Mouse (Mus musculus) limb, embryonic 14.5 days (tissue): ENCODE data around the gene Nfam1. TPM values are rescaled to one million over a fixed set of nuclear protein-coding genes. Genes with fewer than 3 reads are reported as not detected.
A peak's percentile ranks its signal among the peaks of the same experiment; 100 is the strongest.

Source experiments
- ATAC-seq: fragments of 200-750 bp; cut with Nextera tagmentation; 2 replicates; pipeline ENCODE4 v1.8.0; 2017; ENCODE audit warnings: low read depth, moderate number of reproducible peaks, moderate TSS enrichment; ENCODE audit not compliant: low FRiP score
- DNase-seq: peaks from one replicate; pipeline ENCODE4 v3.0.0-alpha.2; 2015; ENCODE audit warnings: low spot score
- H3K27ac ChIP-seq: fragments of 300-500 bp; sonication (generic); replicated peaks from 2 replicates; pipeline ENCODE4 v1.5.1; 2014; ENCODE audit warnings: low read depth, mild to moderate bottlenecking, low read length, moderate library complexity, mixed read lengths
- H3K27me3 ChIP-seq: fragments of 300-500 bp; sonication (generic); 2 replicates; pipeline ENCODE4 v1.6.1; 2014; ENCODE audit warnings: low read length, mixed read lengths; ENCODE audit not compliant: control insufficient read depth, insufficient read depth
- H3K36me3 ChIP-seq: fragments of 300-500 bp; sonication (generic); 2 replicates; pipeline ENCODE4 v1.6.1; 2014; ENCODE audit warnings: mild to moderate bottlenecking, low read length, moderate library complexity, mixed read lengths; ENCODE audit not compliant: control insufficient read depth, insufficient read depth
- H3K4me1 ChIP-seq: fragments of 300-500 bp; sonication (generic); 2 replicates; pipeline ENCODE4 v1.6.1; 2014; ENCODE audit warnings: antibody characterized with exemption, low read length, mixed read lengths; ENCODE audit not compliant: control insufficient read depth, insufficient read depth
- H3K4me2 ChIP-seq: fragments of 300-500 bp; sonication (generic); replicated peaks from 2 replicates; pipeline ENCODE4 v1.6.1; 2014; ENCODE audit warnings: low read depth, mild to moderate bottlenecking, low read length, moderate library complexity; ENCODE audit not compliant: severe bottlenecking
- H3K4me3 ChIP-seq: fragments of 300-500 bp; sonication (generic); replicated peaks from 2 replicates; pipeline ENCODE4 v1.5.1; 2014; ENCODE audit warnings: low read length
- H3K9ac ChIP-seq: fragments of 300-500 bp; sonication (generic); 2 replicates; pipeline ENCODE4 v1.6.1; 2014; ENCODE audit warnings: mild to moderate bottlenecking, low read depth, low read length, moderate library complexity; ENCODE audit not compliant: severe bottlenecking
- H3K9me3 ChIP-seq: fragments of 300-500 bp; sonication (generic); 2 replicates; pipeline ENCODE4 v1.6.1; 2016; ENCODE audit warnings: low read length; ENCODE audit not compliant: control insufficient read depth
- POLR2A ChIP-seq: fragments of 200-500 bp; IDR thresholded peaks from 2 replicates; pipeline ENCODE4 v1.8.0; 2012; ENCODE audit warnings: inconsistent platforms, mild to moderate bottlenecking, moderate library complexity, borderline replicate concordance; ENCODE audit not compliant: insufficient read depth, insufficient read length; ENCODE audit errors: extremely low read depth
- WGBS: fragments of 180-500 bp; shearing (Covaris S2); extraction: QIAGEN DNeasy Blood & Tissue Kit; methylation state at CpG from one replicate; pipeline ENCODE4 v1.1.7; 2014; 5-methylcytosine and 5-hydroxymethylcytosine counted together
- polyA plus RNA-seq, 2 experiments: library from polyadenylated mRNA; depleted of rRNA in 1 of 2; stranded (reverse) in 1 of 2; unstranded in 1 of 2; fragments of >200 nt; fragmentation: Nextera tagmentation in 1 of 2; extraction: Ambion mirVana in 1 of 2; gene quantifications; 2 replicates each; pipeline versions ENCODE4 v1.2.1 to v1.2.3; 2012 to 2014

Nfam1 gene
- polyA plus RNA-seq, 2 experiments, result 3.5 to 4.0 TPM

- WGBS, result 2% methylated on average over 10 of the region's 82 CpGs
- no peaks in the 10 kb centered on the region for H3K27me3 ChIP-seq
Observed at GRCm38 (mm10) chr15:82963556-82964156, 69.5 kb downstream of the Nfam1 start.

GRCm38 (mm10) chr15:82963090-82963489 is 70.0 kb downstream of the Nfam1 start:
- 0 out of 2 replicates have a peak overlapping the region, but pooled peaks have one; percentile 26 for H3K27ac ChIP-seq
- no peak for DNase-seq
- peak overlapping the region; percentile 69 for H3K9ac ChIP-seq
- TF ChIP-seq POLR2A, result no peak
- ATAC-seq, result no peak
- H3K4me3 ChIP-seq, result peak overlapping the region; percentile 53
- H3K36me3 ChIP-seq, result no peaks in the 10 kb centered on the region
- H3K27me3 ChIP-seq, result no peaks in the 10 kb centered on the region
- WGBS, result 4% methylated on average over 25 of the region's 39 CpGs
- no peaks in the 10 kb centered on the region for H3K9me3 ChIP-seq
- H3K4me2 ChIP-seq, result peak overlapping the region; percentile 79
- H3K4me1 ChIP-seq, result peaks cover 61% of the 10 kb centered on the region

More at GRCm38 (mm10) chr15:82963556-82964156, 69.5 kb downstream of the Nfam1 start:
- H3K4me3 ChIP-seq, result peak overlapping the region; percentile 38
- no peak for TF ChIP-seq POLR2A
- H3K4me2 ChIP-seq, result peak overlapping the region; percentile 79
- ATAC-seq (peak; percentile 32; the same call in 1 of the 2 replicates), DNase-seq (no peak)
- H3K27ac ChIP-seq, result peak overlapping the region; percentile 70
- H3K9me3 ChIP-seq, result no peaks in the 10 kb centered on the region
- H3K36me3 ChIP-seq, result no peaks in the 10 kb centered on the region
- peaks cover 61% of the 10 kb centered on the region for H3K4me1 ChIP-seq
- H3K9ac ChIP-seq, result peak overlapping the region; percentile 62

GRCm38 (mm10) chr15:82962536-82962935 is 70.6 kb downstream of the Nfam1 start:
- DNase-seq, result no peak
- peak overlapping the region; percentile 53 for H3K4me3 ChIP-seq
- H3K27ac ChIP-seq, result no peak overlapping the region
- H3K27me3 ChIP-seq, result no peaks in the 10 kb centered on the region
- no peaks in the 10 kb centered on the region for H3K36me3 ChIP-seq
- peak overlapping the region; percentile 69; the same call in 1 of the 2 replicates for H3K9ac ChIP-seq
- H3K4me1 ChIP-seq, result peaks cover 56% of the 10 kb centered on the region
- WGBS, result 32% methylated on average over 4 of the region's 4 CpGs
- no peak for ATAC-seq
- TF ChIP-seq POLR2A, result no peak
- H3K4me2 ChIP-seq, result peak overlapping the region; percentile 79
- no peaks in the 10 kb centered on the region for H3K9me3 ChIP-seq

- ATAC-seq (no peak), DNase-seq (no peak)
- H3K9ac ChIP-seq, result peak overlapping the region; percentile 43; the same call in 1 of the 2 replicates
- TF ChIP-seq POLR2A, result no peak
- no peaks in the 10 kb centered on the region for H3K36me3 ChIP-seq
- peak overlapping the region; percentile 79 for H3K4me2 ChIP-seq
- H3K9me3 ChIP-seq, result no peaks in the 10 kb centered on the region
- H3K4me3 ChIP-seq, result peak overlapping the region; percentile 31
- H3K4me1 ChIP-seq, result peaks cover 56% of the 10 kb centered on the region
- no peak overlapping the region for H3K27ac ChIP-seq
- no peaks in the 10 kb centered on the region for H3K27me3 ChIP-seq
- 1% methylated on average over 19 of the region's 26 CpGs for WGBS
Observed at GRCm38 (mm10) chr15:82960786-82961561, 72.1 kb downstream of the Nfam1 start.

- 46% methylated on average over 12 of the region's 12 CpGs for WGBS
- no peak for TF ChIP-seq POLR2A
- no peak overlapping the region for H3K9ac ChIP-seq
- H3K36me3 ChIP-seq, result no peaks in the 10 kb centered on the region
- H3K27ac ChIP-seq, result no peak overlapping the region
- H3K27me3 ChIP-seq, result no peaks in the 10 kb centered on the region
- no peaks in the 10 kb centered on the region for H3K9me3 ChIP-seq
- no peak for ATAC-seq
- H3K4me3 ChIP-seq, result no peak overlapping the region
- H3K4me1 ChIP-seq, result peaks cover 52% of the 10 kb centered on the region
- no peak for DNase-seq
- H3K4me2 ChIP-seq, result no peak overlapping the region
Observed at GRCm38 (mm10) chr15:82959151-82959550, 74.0 kb downstream of the Nfam1 start.
